Mouse (Mus musculus) G1E (cell line): Measurements from ENCODE around the gene Nudt13.
A peak's percentile ranks its signal among the peaks of the same experiment; 100 is the strongest.

Source experiments
- CTCF ChIP-seq: IDR thresholded peaks from 2 replicates; pipeline ENCODE4 v1.5.1; 2012; ENCODE audit warnings: low read depth, low read length, inconsistent platforms, mixed read lengths
- GATA1 ChIP-seq: IDR thresholded peaks from 2 replicates; pipeline ENCODE4 v1.6.1; 2012; ENCODE audit warnings: borderline replicate concordance, low read length, inconsistent platforms, mixed read lengths
- GATA2 ChIP-seq: IDR thresholded peaks from 2 replicates; pipeline ENCODE4 v1.6.1; 2012; ENCODE audit warnings: low read depth, low read length, inconsistent platforms, borderline replicate concordance
- TAL1 ChIP-seq: conservative IDR thresholded peaks from 2 replicates; pipeline ENCODE4 v1.6.1; 2012; ENCODE audit warnings: low read depth, low read length, inconsistent platforms, mixed read lengths

DNA sequence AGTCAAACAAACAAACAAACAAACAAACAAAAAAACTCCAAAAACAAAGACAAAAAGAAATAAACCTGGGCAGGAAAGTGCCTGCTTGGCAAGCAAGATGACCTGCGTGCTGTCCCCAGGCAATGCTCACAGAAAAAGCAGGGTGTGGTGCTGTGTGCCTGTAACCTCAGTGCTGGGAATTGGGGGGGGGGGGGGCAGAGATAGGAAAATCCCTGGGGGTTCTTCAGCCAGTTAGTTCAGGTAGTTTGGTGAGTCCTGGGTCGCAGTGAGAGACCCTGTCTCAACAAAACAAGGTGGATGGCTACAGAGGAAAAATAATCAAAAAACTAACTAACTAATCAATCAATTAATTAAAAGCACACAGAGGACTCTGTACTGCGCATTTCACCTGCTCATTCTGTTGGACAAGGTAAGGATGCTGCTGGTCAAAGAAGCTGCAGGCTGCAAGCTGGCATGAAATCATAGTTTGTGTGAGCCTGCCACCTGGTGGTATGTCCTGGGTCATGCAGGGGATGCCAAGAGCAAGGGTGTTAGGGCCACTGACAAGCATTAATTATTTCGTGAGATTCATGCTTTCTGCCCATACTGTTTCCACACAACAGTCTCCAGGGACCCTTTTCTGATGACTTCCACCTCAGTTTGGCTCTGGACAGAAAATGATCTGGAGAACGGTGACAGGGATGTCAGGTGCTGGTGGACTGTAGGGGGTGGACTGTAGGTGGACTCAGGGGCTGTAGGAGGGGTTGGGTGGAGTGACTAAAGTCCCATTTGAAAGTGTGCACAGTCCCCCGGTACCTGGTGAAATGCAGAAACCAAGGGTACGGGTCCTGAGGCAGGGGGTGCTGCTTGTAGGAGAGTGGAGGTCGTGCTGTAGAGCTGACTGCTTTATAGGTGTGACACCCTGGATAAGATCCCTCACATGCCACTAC lies 36.0 kb upstream of the Nudt13 start:
- peak; percentile 91 for TF ChIP-seq CTCF
- no peak for TF ChIP-seq TAL1
- TF ChIP-seq GATA1 = no peak
- no peak for TF ChIP-seq GATA2
